Mouse (Mus musculus) 3T3-L1 (cell line): ENCODE results near the gene Arid5b.

Source experiments
- DNase-seq: peaks from one replicate; pipeline ENCODE4 v3.0.0-alpha.2; 2015; ENCODE audit warnings: low read depth, low spot score

The Arid5b gene

GRCm38 (mm10) chr10:68165709-68166694, 112.5 kb downstream of the Arid5b start:
- DNase-seq = peak; percentile 79

- DNase-seq = no peak
Measured at GRCm38 (mm10) chr10:68164723-68165706, 113.5 kb downstream of the Arid5b start.

GRCm38 (mm10) chr10:68164137-68164536, 114.4 kb downstream of the Arid5b start:
- no peak for DNase-seq

- no peak for DNase-seq
Measured at GRCm38 (mm10) chr10:68159759-68160158, 118.8 kb downstream of the Arid5b start.

GRCm38 (mm10) chr10:68158555-68158954, 120.0 kb downstream of the Arid5b start:
- DNase-seq = no peak

- no peak for DNase-seq
Measured at GRCm38 (mm10) chr10:68157511-68157910, 121.0 kb downstream of the Arid5b start.

- DNase-seq = peak; percentile 81
Measured at GRCm38 (mm10) chr10:68156646-68157245, 121.8 kb downstream of the Arid5b start.

GRCm38 (mm10) chr10:68156159-68156558, 122.4 kb downstream of the Arid5b start:
- peak; percentile 77 for DNase-seq

GRCm38 (mm10) chr10:68155431-68156119, 123.0 kb downstream of the Arid5b start:
- DNase-seq = no peak

- no peak for DNase-seq
Measured at GRCm38 (mm10) chr10:68154046-68154765, 124.3 kb downstream of the Arid5b start.

- no peak for DNase-seq
Measured at GRCm38 (mm10) chr10:68153344-68154045, 125.0 kb downstream of the Arid5b start.

GRCm38 (mm10) chr10:68148495-68148894, 130.0 kb downstream of the Arid5b start:
- no peak for DNase-seq

- no peak for DNase-seq
Measured at GRCm38 (mm10) chr10:68147730-68148129, 130.8 kb downstream of the Arid5b start.

GRCm38 (mm10) chr10:68146842-68147241, 131.7 kb downstream of the Arid5b start:
- peak; percentile 82 for DNase-seq

- no peak for DNase-seq
Measured at GRCm38 (mm10) chr10:68145286-68145950, 133.1 kb downstream of the Arid5b start.

- DNase-seq = no peak
Measured at GRCm38 (mm10) chr10:68142501-68142900, 136.0 kb downstream of the Arid5b start.

- no peak for DNase-seq
Measured at GRCm38 (mm10) chr10:68141567-68141966, 137.0 kb downstream of the Arid5b start.

- no peak for DNase-seq
Measured at GRCm38 (mm10) chr10:68140871-68141270, 137.7 kb downstream of the Arid5b start.

GRCm38 (mm10) chr10:68140306-68140705, 138.2 kb downstream of the Arid5b start:
- DNase-seq = no peak
